Mouse (Mus musculus) heart, postnatal 4 days (tissue): ENCODE measurements around the gene Grik4. TPM values are rescaled to one million over a fixed set of nuclear protein-coding genes. Genes with fewer than 3 reads are reported as not detected.

ENCODE experiments used
- DNase-seq: peaks from one replicate; pipeline ENCODE4 v3.0.0; 2021
- total RNA-seq, 2 experiments: library from RNA; stranded (reverse); gene quantifications; 2 replicates each; pipeline ENCODE4 v1.2.3; 2021

The Grik4 gene
- total RNA-seq, 2 experiments from 2014 or later = 0.10 TPM; not detected in 1

GRCm38 (mm10) chr9:42898091-42898591 is 46.2 kb downstream of the Grik4 start:
- no peak for DNase-seq

- DNase-seq = peak; percentile 62
These were observed 46.8 kb downstream of the Grik4 start for GRCm38 (mm10) chr9:42897361-42898051.

GRCm38 (mm10) chr9:42896421-42897210 is 47.7 kb downstream of the Grik4 start:
- no peak for DNase-seq

GRCm38 (mm10) chr9:42892765-42893164 is 51.5 kb downstream of the Grik4 start:
- DNase-seq = no peak

GRCm38 (mm10) chr9:42887930-42888329 is 56.4 kb downstream of the Grik4 start:
- no peak for DNase-seq

GRCm38 (mm10) chr9:42886112-42886766 is 58.1 kb downstream of the Grik4 start:
- no peak for DNase-seq

GRCm38 (mm10) chr9:42885566-42885965 is 58.7 kb downstream of the Grik4 start:
- no peak for DNase-seq

GRCm38 (mm10) chr9:42885123-42885522 is 59.2 kb downstream of the Grik4 start:
- DNase-seq = no peak

GRCm38 (mm10) chr9:42883006-42883759 is 61.1 kb downstream of the Grik4 start:
- no peak for DNase-seq

- no peak for DNase-seq
These were observed 62.0 kb downstream of the Grik4 start for GRCm38 (mm10) chr9:42882313-42882712.

GRCm38 (mm10) chr9:42881040-42881439 is 63.3 kb downstream of the Grik4 start:
- no peak for DNase-seq

- DNase-seq = no peak
These were observed 65.9 kb downstream of the Grik4 start for GRCm38 (mm10) chr9:42878401-42878800.

- no peak for DNase-seq
These were observed 71.4 kb downstream of the Grik4 start for GRCm38 (mm10) chr9:42872885-42873284.

GRCm38 (mm10) chr9:42871681-42872080 is 72.6 kb downstream of the Grik4 start:
- peak; percentile 48 for DNase-seq

GRCm38 (mm10) chr9:42870257-42870656 is 74.0 kb downstream of the Grik4 start:
- DNase-seq = no peak

GRCm38 (mm10) chr9:42868508-42868907 is 75.8 kb downstream of the Grik4 start:
- no peak for DNase-seq

GRCm38 (mm10) chr9:42866650-42867049 is 77.6 kb downstream of the Grik4 start:
- DNase-seq = no peak

GRCm38 (mm10) chr9:42865036-42865829 is 79.1 kb downstream of the Grik4 start:
- DNase-seq = peak; percentile 11

- DNase-seq = no peak
These were observed 80.9 kb downstream of the Grik4 start for GRCm38 (mm10) chr9:42863360-42863759.

GRCm38 (mm10) chr9:42861711-42862110 is 82.6 kb downstream of the Grik4 start:
- no peak for DNase-seq

GRCm38 (mm10) chr9:42861238-42861637 is 83.1 kb downstream of the Grik4 start:
- no peak for DNase-seq
